ENCODE assay signal across 7 mouse cellular contexts in the genomic region with DNA sequence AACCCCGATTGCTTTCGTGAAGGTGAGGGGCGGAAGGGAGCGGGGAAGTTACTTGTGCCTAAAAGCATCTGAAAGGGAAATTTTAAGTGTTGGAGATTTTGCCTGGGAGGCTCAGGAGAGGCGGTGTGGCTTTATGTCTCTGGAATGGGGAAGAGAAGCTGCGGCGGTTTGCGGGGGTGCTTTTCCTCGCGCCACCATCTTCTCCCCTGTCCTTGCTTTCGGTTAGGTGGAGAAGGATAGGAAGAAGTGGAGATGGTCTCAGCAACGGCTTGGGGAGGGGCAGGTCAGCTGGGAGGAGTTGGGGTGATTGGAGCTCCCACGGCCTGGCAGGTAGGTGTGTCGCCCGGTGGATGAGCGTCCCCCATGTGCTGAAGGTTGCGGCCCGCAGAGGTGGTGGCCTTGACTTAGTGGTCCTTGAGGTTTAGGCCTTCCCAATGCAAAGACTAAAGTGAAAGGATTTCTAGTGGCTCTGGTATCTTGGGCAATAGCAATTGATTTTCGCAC. TPM values are rescaled to one million over a fixed set of nuclear protein-coding genes. Genes with fewer than 3 reads are reported as not detected.
DNase-seq lines count a peak whose midpoint lies in the region; ATAC-seq lines count a peak whose summit lies in the region.

No protein-coding gene starts in this region.

- 2% methylated on average over 19 of the region's 19 CpGs for WGBS in neural tube, embryonic 11.5 days
- under 1% methylated on average over 19 of the region's 19 CpGs for WGBS in liver, embryonic 13.5 days (ENCODE audit: insufficient replicate concordance)
- under 1% methylated on average over 19 of the region's 19 CpGs for WGBS in neural tube, embryonic 14.5 days

- H3K27me3 ChIP-seq in neural tube, embryonic 11.5 days (ENCODE audit: control insufficient read depth, insufficient read depth, low read length): no peaks in the 10 kb centered on the region
- H3K27me3 ChIP-seq in liver, embryonic 13.5 days: no peaks in the 10 kb centered on the region
- H3K27me3 ChIP-seq in neural tube, embryonic 14.5 days (ENCODE audit: control insufficient read depth, insufficient read depth, low read length): no peaks in the 10 kb centered on the region

- peak overlapping the region; percentile 100 for H3K4me3 ChIP-seq in neural tube, embryonic 11.5 days (ENCODE audit: low read depth, low read length)
- H3K4me3 ChIP-seq in liver, embryonic 13.5 days (replicated peaks): peak overlapping the region; percentile 92
- H3K4me3 ChIP-seq in neural tube, embryonic 14.5 days (ENCODE audit: low read depth, low read length): peak overlapping the region; percentile 72

- DNase-seq in neural tube, embryonic 11.5 days (ENCODE audit: low spot score): no peak
- DNase-seq in neural tube, embryonic 10.5 days (ENCODE audit: extremely low spot score, low spot score): no peak
- DNase-seq in ZHBTc4 (ENCODE audit: low read depth, low spot score): peak; percentile 56
- no peak for DNase-seq in liver, embryonic 13.5 days

- ATAC-seq in neural tube, embryonic 11.5 days (ENCODE audit: insufficient read depth, low FRiP score, low TSS enrichment): 0 out of 2 replicates have a peak, but pooled peaks have one; percentile 2
- ATAC-seq in common myeloid progenitor, adult 5-6 weeks (replicated peaks; ENCODE audit: low read depth, poor library complexity, severe bottlenecking): peak; percentile 22
- ATAC-seq in hematopoietic stem cell, adult 5-6 weeks (replicated peaks in 1 of 2; ENCODE audit: insufficient read depth in 1 of 2, low FRiP score in 2 of 2, low TSS enrichment in 1 of 2, low read depth in 1 of 2, poor library complexity in 2 of 2, severe bottlenecking in 2 of 2): peak; percentile 7 to 22
- no peak for ATAC-seq in liver, embryonic 13.5 days (ENCODE audit: low read depth)
- ATAC-seq in neural tube, embryonic 14.5 days (ENCODE audit: low read depth): no peak

- peak overlapping the region; percentile 96 for H3K27ac ChIP-seq in neural tube, embryonic 11.5 days (ENCODE audit: low read depth, low read length)
- H3K27ac ChIP-seq in liver, embryonic 13.5 days: peak overlapping the region; percentile 92
- peak overlapping the region; percentile 97 for H3K27ac ChIP-seq in neural tube, embryonic 14.5 days (ENCODE audit: low read depth, low read length)

- H3K36me3 ChIP-seq in neural tube, embryonic 11.5 days (ENCODE audit: control insufficient read depth, insufficient read depth, low read length): peaks cover 6% of the 10 kb centered on the region; the same call in 1 of the 2 replicates
- H3K36me3 ChIP-seq in liver, embryonic 13.5 days: peaks cover 29% of the 10 kb centered on the region
- H3K36me3 ChIP-seq in neural tube, embryonic 14.5 days (ENCODE audit: control insufficient read depth, insufficient read depth, low read length): peaks cover 10% of the 10 kb centered on the region

- H3K4me2 ChIP-seq in neural tube, embryonic 11.5 days (ENCODE audit: low read depth): peak overlapping the region; percentile 87
- H3K4me2 ChIP-seq in liver, embryonic 13.5 days: peak overlapping the region; percentile 99
- peak overlapping the region; percentile 62 for H3K4me2 ChIP-seq in neural tube, embryonic 14.5 days (ENCODE audit: low read depth, low read length)

- peak overlapping the region; percentile 100 for H3K9ac ChIP-seq in neural tube, embryonic 11.5 days (ENCODE audit: low read length)
- H3K9ac ChIP-seq in liver, embryonic 13.5 days: peak overlapping the region; percentile 95
- H3K9ac ChIP-seq in neural tube, embryonic 14.5 days (replicated peaks; ENCODE audit: low read depth, low read length): peak overlapping the region; percentile 88

- peaks cover 15% of the 10 kb centered on the region for H3K4me1 ChIP-seq in neural tube, embryonic 11.5 days (ENCODE audit: control insufficient read depth, insufficient read depth, low read length)
- peaks cover 68% of the 10 kb centered on the region for H3K4me1 ChIP-seq in liver, embryonic 13.5 days (replicated peaks)
- H3K4me1 ChIP-seq in neural tube, embryonic 14.5 days (ENCODE audit: control insufficient read depth, insufficient read depth, low read length): peaks cover 30% of the 10 kb centered on the region

- H3K9me3 ChIP-seq in neural tube, embryonic 11.5 days (ENCODE audit: control insufficient read depth, low read length): no peaks in the 10 kb centered on the region
- no peaks in the 10 kb centered on the region for H3K9me3 ChIP-seq in liver, embryonic 13.5 days (replicated peaks)
- no peaks in the 10 kb centered on the region for H3K9me3 ChIP-seq in neural tube, embryonic 14.5 days (ENCODE audit: control insufficient read depth, low read length)

RNA-seq across cellular contexts. Expression of a gene that starts 0.5 kb away (rescaled TPM):
- 48.2 and 48.5 TPM in 2 replicates for polyA plus RNA-seq in neural tube, embryonic 11.5 days (2014; fragmentation: Nextera tagmentation; extraction: Ambion mirVana)
- total RNA-seq in common myeloid progenitor, adult 5-6 weeks (2017): 37.4 and 39.7 TPM in 2 replicates
- total RNA-seq in hematopoietic stem cell, adult 5-6 weeks (2017): 37.5 and 40.0 TPM in 2 replicates
- 25.8 and 29.3 TPM in 2 replicates for polyA plus RNA-seq in liver, embryonic 13.5 days (2015; fragmentation: Nextera tagmentation; extraction: Ambion mirVana)
- 46.0 and 49.9 TPM in 2 replicates for polyA plus RNA-seq in neural tube, embryonic 14.5 days (2014; fragmentation: Nextera tagmentation; extraction: Ambion mirVana)

RNA-seq across cellular contexts. Expression of a gene that starts 0.9 kb away (rescaled TPM):
- 271 and 289 TPM in 2 replicates for polyA plus RNA-seq in neural tube, embryonic 11.5 days (2014; fragmentation: Nextera tagmentation; extraction: Ambion mirVana)
- 461 and 481 TPM in 2 replicates for total RNA-seq in common myeloid progenitor, adult 5-6 weeks (2017)
- total RNA-seq in hematopoietic stem cell, adult 5-6 weeks (2017): 446 and 584 TPM in 2 replicates
- polyA plus RNA-seq in liver, embryonic 13.5 days (2015; fragmentation: Nextera tagmentation; extraction: Ambion mirVana): 63.6 and 67.9 TPM in 2 replicates
- polyA plus RNA-seq in neural tube, embryonic 14.5 days (2014; fragmentation: Nextera tagmentation; extraction: Ambion mirVana): 208 and 236 TPM in 2 replicates

Comparison
In these comparisons a context has a peak if more than half of its experiments do, and no peak if none do; other contexts are left out.
1. ATAC-seq: peak in neural tube, embryonic 11.5 days (single experiment), common myeloid progenitor, adult 5-6 weeks (single experiment) and hematopoietic stem cell, adult 5-6 weeks (2 of 2); none in liver, embryonic 13.5 days (single experiment) and neural tube, embryonic 14.5 days (single experiment).
2. Peak in every context shown above with its lines, with median percentiles within 50 percentile points of each other: H3K27ac ChIP-seq, H3K4me2 ChIP-seq, H3K4me3 ChIP-seq and H3K9ac ChIP-seq.